Mouse (Mus musculus) cerebral cortex, adult 2 months (tissue): ENCODE measurements around the gene Gpc4.

ENCODE experiments used
- WGBS: fragments of 180-500 bp; shearing (Covaris S2); methylation state at CpG from one replicate; pipeline ENCODE4 v1.1.7; 2018; 5-methylcytosine and 5-hydroxymethylcytosine counted together

The Gpc4 gene

DNA sequence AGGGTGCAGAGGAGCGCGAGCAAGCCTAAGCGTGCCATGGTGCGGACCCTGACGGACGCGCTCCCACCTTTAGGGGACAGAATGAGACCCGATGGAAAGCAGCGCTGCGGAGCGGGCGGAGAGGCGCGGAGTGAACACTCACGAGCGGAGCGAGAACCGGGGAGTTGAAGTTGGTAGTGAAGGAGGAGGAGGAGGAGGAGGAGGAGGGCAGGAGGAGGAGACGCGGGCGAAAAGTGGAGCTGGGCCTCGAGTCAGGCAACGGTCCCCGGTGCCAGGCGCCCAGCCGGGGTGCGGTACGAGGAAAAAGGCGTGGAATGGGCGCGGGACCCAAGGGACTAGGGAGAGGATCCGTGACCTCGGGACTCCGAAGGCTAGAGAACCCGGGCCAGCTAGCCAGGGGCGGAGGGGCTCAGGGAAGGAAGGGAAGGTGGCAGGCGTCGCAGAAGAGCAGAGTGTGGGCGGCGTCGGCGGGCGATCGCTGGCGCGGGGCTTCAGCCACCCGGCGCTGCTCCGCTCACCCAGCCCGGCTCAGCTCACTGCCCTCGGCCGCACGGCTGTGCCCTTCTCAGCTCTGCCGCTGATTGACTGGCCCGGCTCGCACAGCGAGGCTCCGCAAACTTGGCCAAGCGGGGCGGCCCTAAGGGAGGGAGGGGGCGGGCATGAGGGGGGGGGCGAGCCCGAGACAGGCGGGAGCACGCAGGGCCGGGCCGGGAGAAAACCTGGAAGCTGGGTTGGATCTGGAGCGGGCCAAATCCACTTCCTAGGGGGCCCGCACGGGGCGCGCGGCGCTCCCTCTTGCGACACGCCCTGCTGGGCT, at the start of gene Gpc4:
Gene Gpc4, minus strand, starts transcription at position 515 of the 817 bp plus-strand sequence.
- WGBS: 2% methylated on average over 45 of the region's 76 CpGs

DNA sequence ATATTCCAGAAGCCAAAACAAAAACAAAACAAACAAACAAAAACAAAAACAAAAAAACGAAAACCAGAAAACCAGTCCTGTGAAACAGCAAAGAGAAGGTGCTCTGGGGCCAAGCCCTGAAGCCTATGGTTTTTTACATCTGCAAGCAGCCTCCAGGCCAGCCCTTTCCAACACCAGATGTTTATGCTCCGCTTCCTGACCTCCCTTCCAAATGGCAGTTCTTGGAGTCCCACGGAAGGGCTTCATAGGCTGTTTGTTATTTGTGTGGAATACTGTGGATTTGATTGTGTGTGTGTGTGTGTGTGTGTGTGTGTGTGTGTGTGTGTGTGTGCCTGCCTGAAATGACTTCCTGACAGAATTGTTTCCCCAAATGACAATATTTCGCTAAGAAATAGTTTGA, 47.8 kb upstream of the Gpc4 start:
- 65% methylated on average over 4 of the region's 4 CpGs for whole genome bisulfite sequencing

GRCm38 (mm10) chrX:52199836-52200235, 34.8 kb upstream of the Gpc4 start:
- WGBS: 40% methylated on average over 6 of the region's 6 CpGs

DNA sequence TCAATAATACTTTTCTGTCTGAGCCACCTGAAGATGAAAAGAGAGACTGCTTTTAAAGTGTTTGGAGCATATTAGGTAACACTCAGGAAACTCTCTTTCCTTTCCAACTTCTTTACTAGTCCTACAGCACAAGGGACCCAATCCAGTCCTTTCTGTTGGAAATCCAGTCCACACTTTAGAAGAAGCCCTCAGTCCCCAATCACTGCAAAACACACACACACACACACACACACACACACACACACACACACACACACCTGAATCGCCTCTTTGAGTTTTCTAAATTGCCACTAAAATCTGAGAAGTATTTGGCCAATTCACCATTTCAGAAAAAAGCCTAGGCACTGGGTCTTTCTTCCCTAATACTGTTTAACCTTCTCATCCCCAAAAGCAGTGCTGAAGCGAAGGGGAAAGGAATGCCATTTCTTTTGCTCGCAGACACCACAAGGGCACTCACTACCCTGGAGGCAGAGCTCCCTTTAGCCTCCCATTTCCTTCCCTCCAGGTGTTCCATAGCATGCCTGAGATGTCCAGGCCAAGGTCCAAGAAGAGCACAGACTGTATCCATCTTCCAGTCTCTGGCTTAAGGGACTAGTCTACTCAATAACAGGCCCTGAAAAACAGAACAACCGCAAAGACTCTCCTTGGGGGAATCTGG, 28.4 kb upstream of the Gpc4 start:
- 46% methylated on average over 4 of the region's 4 CpGs for WGBS

GRCm38 (mm10) chrX:52189094-52189493, 24.0 kb upstream of the Gpc4 start:
- 32% methylated on average over 4 of the region's 4 CpGs for WGBS

- WGBS: 52% methylated on average over 4 of the region's 5 CpGs
These were observed 18.7 kb upstream of the Gpc4 start for GRCm38 (mm10) chrX:52183551-52184442.

- 56% methylated on average over 2 of the region's 2 CpGs for WGBS
These were observed 16.3 kb upstream of the Gpc4 start for GRCm38 (mm10) chrX:52181401-52181800.

DNA sequence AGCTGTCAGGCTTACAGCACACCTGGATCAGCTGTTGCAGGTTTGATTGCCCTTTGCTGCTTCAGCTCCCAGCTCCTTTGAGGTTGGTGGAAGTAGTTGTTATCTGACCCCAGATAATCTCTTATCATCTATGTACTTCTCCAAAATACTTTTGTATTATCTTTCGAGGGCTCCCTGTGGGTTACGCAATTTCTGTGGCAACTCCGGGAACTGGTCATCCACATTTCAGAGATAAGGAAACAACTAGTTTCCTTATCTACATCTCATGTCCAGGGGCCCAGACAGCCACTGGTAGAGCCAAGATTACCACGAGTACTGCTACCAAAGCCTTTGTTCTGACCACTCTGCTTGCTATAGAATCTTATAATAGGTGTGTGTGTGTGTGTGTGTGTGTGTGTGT, 12.0 kb upstream of the Gpc4 start:
- 90% methylated on average over 4 of the region's 4 CpGs for WGBS

GRCm38 (mm10) chrX:52167519-52168244, 2.6 kb upstream of the Gpc4 start:
- 80% methylated on average over 6 of the region's 6 CpGs for WGBS

DNA sequence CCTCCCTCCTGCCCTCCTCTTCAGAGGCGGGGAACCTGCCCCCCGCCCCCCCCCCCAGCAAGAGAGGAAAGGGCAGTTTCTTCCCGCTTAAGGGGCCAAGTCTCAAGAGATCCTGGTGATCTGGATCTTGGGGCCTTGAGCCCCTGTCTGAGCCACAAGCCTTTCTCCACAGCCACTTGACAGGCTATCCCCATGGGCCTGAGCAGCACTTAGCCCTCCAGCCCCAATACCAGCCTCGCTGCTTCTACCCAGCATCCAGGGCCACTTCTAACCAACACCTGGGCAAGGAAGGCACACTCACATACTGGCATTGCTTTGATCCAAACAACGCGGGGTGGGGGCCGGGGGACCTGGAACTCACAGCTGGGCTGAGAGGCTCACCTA, 495 bp upstream of the Gpc4 start:
- WGBS: 31% methylated on average over 5 of the region's 7 CpGs

DNA sequence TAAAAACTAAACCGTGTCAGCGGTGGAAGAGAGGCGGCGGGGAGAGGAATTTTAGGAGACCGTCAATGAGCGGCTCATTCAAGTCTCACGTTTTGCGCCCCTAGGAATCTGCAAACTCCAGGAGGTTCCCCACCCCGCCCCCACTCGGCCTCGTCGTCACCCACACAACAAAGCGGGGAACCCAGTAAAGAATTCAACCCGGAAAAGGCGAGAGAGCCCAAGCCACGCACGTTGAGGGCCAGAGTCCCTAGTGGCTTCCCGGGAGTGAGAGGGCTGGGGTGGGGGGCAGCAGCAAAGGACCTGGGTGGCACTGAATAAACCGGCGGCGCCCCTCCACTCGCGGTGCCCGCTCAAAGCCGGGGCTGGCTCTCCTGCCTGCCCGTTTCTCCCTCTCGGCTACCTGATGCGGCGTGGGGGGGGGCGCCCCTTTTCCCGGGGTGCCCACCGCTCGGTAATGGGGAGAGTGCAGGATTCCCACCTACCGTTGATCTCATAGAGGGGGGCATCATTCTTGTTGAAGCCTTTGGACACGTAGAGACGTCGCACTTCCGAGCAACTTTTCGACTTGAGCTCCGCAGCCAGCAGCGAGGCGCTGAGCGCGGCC, 816 bp downstream of the Gpc4 start:
- WGBS: 8% methylated on average over 33 of the region's 44 CpGs

DNA sequence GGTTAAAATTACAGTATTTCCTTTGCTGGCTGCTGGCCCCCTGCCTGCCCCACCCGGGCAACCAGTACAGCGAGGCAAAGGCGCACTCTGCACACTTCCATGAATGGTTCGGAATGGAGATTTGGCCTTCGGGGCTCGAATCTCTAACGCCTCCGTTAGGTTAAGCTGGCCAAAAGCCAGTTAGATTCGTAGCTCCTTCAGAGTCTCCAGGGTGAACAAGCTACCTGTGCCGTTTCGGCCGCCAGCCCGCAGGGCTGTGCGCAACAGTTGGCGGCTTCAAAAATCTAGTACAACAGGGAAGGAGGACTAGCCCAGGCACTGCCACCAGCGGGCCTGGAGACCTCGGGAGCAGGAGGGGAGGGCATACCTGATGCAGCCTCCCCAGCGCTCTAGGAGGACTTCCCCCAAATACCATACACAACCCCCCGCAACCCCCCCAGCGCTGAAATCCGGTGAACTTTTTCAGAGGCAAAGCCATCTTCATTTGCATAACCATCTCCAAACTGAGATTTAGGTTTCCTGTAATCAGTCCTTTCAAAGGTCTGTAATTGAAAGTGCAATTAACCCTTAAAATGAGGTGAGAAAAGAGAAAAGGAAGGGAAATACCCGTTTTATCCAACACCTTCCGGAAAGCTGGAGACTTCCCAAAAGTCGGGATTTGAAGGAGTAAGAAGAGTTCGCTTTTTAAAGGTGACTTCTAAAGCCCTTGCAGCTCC, 1.5 kb downstream of the Gpc4 start:
- WGBS: 13% methylated on average over 25 of the region's 25 CpGs

- WGBS: 70% methylated on average over 6 of the region's 6 CpGs
These were observed 2.3 kb downstream of the Gpc4 start for GRCm38 (mm10) chrX:52162756-52163155.

GRCm38 (mm10) chrX:52162206-52162605, 2.8 kb downstream of the Gpc4 start:
- 68% methylated on average over 1 of the region's 1 CpGs for WGBS

- WGBS: 89% methylated on average over 5 of the region's 5 CpGs
These were observed 5.4 kb downstream of the Gpc4 start for GRCm38 (mm10) chrX:52159621-52160020.

GRCm38 (mm10) chrX:52155408-52155953, 9.6 kb downstream of the Gpc4 start:
- WGBS: 72% methylated on average over 7 of the region's 7 CpGs

- WGBS: 90% methylated on average over 4 of the region's 4 CpGs
These were observed 10.2 kb downstream of the Gpc4 start for GRCm38 (mm10) chrX:52154821-52155220.

DNA sequence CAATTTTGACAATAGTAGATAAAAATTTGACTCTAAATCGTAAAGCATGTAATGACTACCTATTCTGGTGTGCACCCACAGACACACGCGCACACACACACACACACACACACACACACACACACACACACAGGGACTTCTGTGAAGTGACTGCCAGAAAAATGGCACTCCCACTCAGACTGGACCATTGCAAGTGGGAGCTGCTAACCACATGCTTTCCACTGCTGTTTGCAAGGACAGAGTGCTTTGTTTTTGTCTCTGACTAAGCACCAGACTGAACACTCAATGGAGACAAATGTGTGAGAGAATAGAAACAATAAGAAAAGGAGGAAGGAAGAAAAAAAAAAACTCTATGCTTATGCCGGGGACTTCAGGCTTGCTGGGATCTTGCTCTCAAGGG, 11.6 kb downstream of the Gpc4 start:
- 43% methylated on average over 4 of the region's 4 CpGs for WGBS

- 67% methylated on average over 5 of the region's 5 CpGs for WGBS
These were observed 12.1 kb downstream of the Gpc4 start for GRCm38 (mm10) chrX:52152961-52153360.

DNA sequence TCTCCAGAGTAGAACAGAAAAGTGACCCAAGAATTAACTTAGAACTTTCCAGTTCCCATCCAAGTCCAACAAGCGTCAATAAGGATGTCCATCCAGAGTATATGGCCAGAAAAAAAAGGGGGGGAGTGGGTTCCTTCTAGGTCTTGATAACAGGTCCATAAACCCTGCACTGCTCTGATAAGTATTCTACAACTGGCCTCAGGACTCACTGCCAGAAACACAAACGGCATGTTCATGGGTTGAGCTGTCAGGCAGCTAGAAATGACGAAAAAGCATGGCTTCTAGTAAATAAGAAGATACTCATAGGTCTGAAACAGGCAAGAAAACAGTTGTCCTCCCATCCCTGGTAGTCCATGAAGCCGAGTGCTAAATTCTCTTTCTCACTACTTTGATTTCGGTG, 13.5 kb downstream of the Gpc4 start:
- WGBS: 71% methylated on average over 5 of the region's 5 CpGs
